Mouse (Mus musculus) embryonic fibroblast, embryonic 13.5 days (primary cell): Measurements from ENCODE around the gene Pik3r1.

Experiments
- CTCF ChIP-seq: IDR thresholded peaks from 2 replicates; pipeline ENCODE4 v1.5.1; 2011; ENCODE audit warnings: mild to moderate bottlenecking, control low read depth, low read length, moderate library complexity, borderline replicate concordance; ENCODE audit not compliant: insufficient read depth
- POLR2A ChIP-seq: IDR thresholded peaks from 2 replicates; pipeline ENCODE4 v1.6.1; 2011; ENCODE audit warnings: low read depth, mild to moderate bottlenecking, control low read depth, low read length, moderate library complexity

DNA sequence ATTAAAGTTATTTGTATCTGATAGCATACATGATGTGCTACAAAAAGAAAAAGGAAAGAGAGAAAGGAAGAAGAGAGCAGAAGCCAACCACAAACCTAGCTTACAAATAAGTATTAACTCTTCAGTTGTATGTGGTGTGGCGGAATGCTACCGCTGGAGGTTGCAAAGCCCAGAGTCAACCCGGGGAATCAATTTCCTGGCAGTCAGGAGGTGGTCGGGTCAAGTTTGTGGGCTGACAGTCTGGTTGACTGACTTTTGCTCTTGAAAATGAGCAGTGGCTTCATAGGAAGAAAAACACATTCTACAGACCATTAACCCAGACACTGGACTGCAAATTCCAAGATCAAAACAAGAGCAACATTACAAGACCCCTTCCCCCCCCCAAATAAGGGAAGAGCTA, 85.6 kb downstream of the Pik3r1 start:
- TF ChIP-seq POLR2A (no peak), CTCF (no peak)
